Mouse (Mus musculus) G1E (cell line): ENCODE results near the gene Bmpr1a.

Experiments
- CTCF ChIP-seq: IDR thresholded peaks from 2 replicates; pipeline ENCODE4 v1.5.1; 2012; ENCODE audit warnings: low read depth, low read length, inconsistent platforms, mixed read lengths
- GATA1 ChIP-seq: IDR thresholded peaks from 2 replicates; pipeline ENCODE4 v1.6.1; 2012; ENCODE audit warnings: borderline replicate concordance, low read length, inconsistent platforms, mixed read lengths

DNA sequence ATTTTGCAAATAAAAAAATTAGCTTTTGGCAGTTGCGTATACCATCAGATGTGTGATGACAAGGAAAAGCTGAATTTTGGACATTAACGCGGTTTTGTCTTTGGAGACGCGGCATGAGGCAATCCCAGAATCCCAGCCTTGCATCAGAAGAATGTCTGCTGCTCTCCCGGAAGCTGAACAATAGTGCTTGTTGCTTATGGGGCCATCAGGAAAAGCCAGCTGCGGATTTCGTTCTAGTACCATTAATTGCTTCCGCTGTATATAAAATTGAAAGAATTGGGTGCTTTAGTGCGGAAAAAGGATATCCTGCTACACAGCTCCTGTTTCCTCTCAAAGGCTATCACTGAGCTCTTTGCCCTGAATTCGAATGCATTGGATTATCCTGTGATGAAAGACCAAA, 8.8 kb upstream of the Bmpr1a start:
- TF ChIP-seq CTCF = no peak
- no peak for TF ChIP-seq GATA1
